Mouse (Mus musculus) heart, postnatal 0 days (tissue): Measurements from ENCODE around the gene N4bp2l1. TPM values are rescaled to one million over a fixed set of nuclear protein-coding genes. Genes with fewer than 3 reads are reported as not detected.
A peak's percentile ranks its signal among the peaks of the same experiment; 100 is the strongest.

Experiments used
- ATAC-seq: fragments of 200-750 bp; cut with Nextera tagmentation; 2 replicates; pipeline ENCODE4 v1.8.0; 2017; ENCODE audit warnings: low read depth, moderate number of reproducible peaks, moderate library complexity; ENCODE audit not compliant: insufficient read depth
- DNase-seq: peaks from one replicate; pipeline ENCODE4 v3.0.0-alpha.2; 2016; ENCODE audit warnings: low spot score
- H3K27ac ChIP-seq: fragments of 300-500 bp; sonication (generic); 2 replicates; pipeline ENCODE4 v1.5.1; 2014; ENCODE audit warnings: low read depth, mild to moderate bottlenecking
- H3K27me3 ChIP-seq: fragments of 300-500 bp; sonication (generic); 2 replicates; pipeline ENCODE4 v1.6.1; 2014; ENCODE audit warnings: low read length, mixed read lengths; ENCODE audit not compliant: control insufficient read depth, insufficient read depth
- H3K36me3 ChIP-seq: fragments of 300-500 bp; sonication (generic); replicated peaks from 2 replicates; pipeline ENCODE4 v1.6.1; 2014; ENCODE audit warnings: low read length, mixed read lengths; ENCODE audit not compliant: control insufficient read depth, insufficient read depth
- H3K4me1 ChIP-seq: fragments of 300-500 bp; sonication (generic); 2 replicates; pipeline ENCODE4 v1.6.1; 2014; ENCODE audit warnings: antibody characterized with exemption; ENCODE audit not compliant: control insufficient read depth, insufficient read depth
- H3K4me2 ChIP-seq: fragments of 300-500 bp; sonication (generic); 2 replicates; pipeline ENCODE4 v1.6.1; 2014; ENCODE audit warnings: low read depth, mild to moderate bottlenecking, low read length, moderate library complexity
- H3K4me3 ChIP-seq: fragments of 300-500 bp; sonication (generic); 2 replicates; pipeline ENCODE4 v1.5.1; 2014; ENCODE audit warnings: low read depth, low read length
- H3K9ac ChIP-seq: fragments of 300-500 bp; sonication (generic); replicated peaks from 2 replicates; pipeline ENCODE4 v1.6.1; 2014; ENCODE audit warnings: low read depth, low read length, mixed read lengths
- H3K9me3 ChIP-seq: fragments of 300-500 bp; sonication (generic); replicated peaks from 2 replicates; pipeline ENCODE4 v1.6.1; 2016; ENCODE audit warnings: low read length; ENCODE audit not compliant: control insufficient read depth
- CTCF ChIP-seq: IDR thresholded peaks from 2 replicates; pipeline ENCODE4 v1.5.1; 2016; ENCODE audit warnings: antibody characterized with exemption, control low read depth, low read depth
- EP300 ChIP-seq: IDR thresholded peaks from 2 replicates; pipeline ENCODE4 v1.6.1; 2016; ENCODE audit warnings: antibody characterized with exemption, low read depth
- WGBS: fragments of 180-500 bp; shearing (Covaris S2); extraction: QIAGEN DNeasy Blood & Tissue Kit; methylation state at CpG from one replicate; pipeline ENCODE4 v1.1.7; 2014; 5-methylcytosine and 5-hydroxymethylcytosine counted together
- polyA plus RNA-seq: library from polyadenylated mRNA; unstranded; fragments of >200 nt; fragmentation: Nextera tagmentation; extraction: Ambion mirVana; gene quantifications from 2 replicates; pipeline ENCODE4 v1.2.1, GENCODE M21; 2015
- total RNA-seq: library from RNA; depleted of rRNA; stranded (reverse); fragments of >200 nt; gene quantifications from 2 replicates; pipeline ENCODE4 v1.2.3, GENCODE M21; 2014; ENCODE audit warnings: low replicate concordance

Gene N4bp2l1
- total and polyA plus RNA-seq, 2 experiments from 2014 or later = 0.15 to 3.3 TPM

DNA sequence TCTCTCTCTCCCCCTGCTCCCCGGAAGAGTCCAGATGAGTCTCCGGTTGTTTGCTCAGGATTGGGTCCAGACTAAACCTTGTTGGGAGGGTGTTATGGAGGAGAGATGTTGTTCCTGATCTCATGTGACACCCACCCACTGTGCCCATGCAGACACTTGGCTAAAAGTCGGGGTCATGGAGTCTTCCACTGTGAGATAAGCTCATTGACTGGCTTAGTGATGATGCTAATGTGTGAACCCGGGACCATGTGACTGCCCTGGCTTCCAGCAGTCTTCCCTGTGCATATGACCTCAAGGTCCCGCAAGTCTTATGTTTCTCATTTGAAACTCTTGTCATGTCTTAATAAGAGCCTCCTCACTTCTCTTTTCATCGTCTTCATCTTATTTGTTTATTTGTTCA, 15.8 kb downstream of the N4bp2l1 start:
- TF ChIP-seq CTCF (no peak), EP300 (no peak)
- no peaks in the 10 kb centered on the region for H3K27me3 ChIP-seq
- no peak overlapping the region for H3K9ac ChIP-seq
- peaks cover 9% of the 10 kb centered on the region for H3K4me1 ChIP-seq
- no peaks in the 10 kb centered on the region for H3K36me3 ChIP-seq
- no peak for DNase-seq
- H3K4me2 ChIP-seq = no peak overlapping the region
- H3K9me3 ChIP-seq = no peaks in the 10 kb centered on the region
- 66% methylated on average over 6 of the region's 6 CpGs for WGBS
- H3K4me3 ChIP-seq = no peak overlapping the region
- no peak for ATAC-seq
- no peak overlapping the region for H3K27ac ChIP-seq

DNA sequence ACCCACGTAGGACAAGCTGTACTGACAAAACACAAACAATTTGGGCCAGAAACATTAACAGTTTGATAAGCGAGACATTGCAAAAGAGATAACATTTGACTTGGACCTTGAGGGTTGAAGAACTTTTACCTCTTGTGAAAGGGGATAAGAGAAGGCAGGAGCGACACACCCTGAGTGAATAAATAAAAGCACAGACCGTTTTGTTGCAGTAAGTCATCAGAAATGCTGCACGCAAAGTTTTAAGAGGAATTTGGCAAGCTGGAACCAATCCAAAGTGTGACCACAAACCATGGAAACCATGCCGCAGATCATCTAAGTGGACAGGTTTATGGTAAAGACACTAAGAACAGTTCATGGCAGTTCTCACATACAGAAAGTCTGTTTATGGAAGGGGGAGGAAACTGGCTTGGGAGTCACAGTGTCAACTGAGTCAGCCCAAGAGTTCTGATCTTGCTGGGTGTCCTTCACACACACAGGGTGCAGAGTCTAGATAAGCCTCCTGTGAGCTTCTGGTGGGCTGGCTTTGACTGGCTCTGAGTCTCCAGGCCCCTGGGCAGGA, 18.3 kb downstream of the N4bp2l1 start:
- no peak overlapping the region for H3K27ac ChIP-seq
- no peak for TF ChIP-seq EP300
- no peak for TF ChIP-seq CTCF
- DNase-seq (no peak), ATAC-seq (no peak)
- H3K4me2 ChIP-seq = no peak overlapping the region
- H3K9me3 ChIP-seq = no peaks in the 10 kb centered on the region
- H3K27me3 ChIP-seq = no peaks in the 10 kb centered on the region
- no peaks in the 10 kb centered on the region for H3K36me3 ChIP-seq
- WGBS = 76% methylated on average over 6 of the region's 6 CpGs
- no peak overlapping the region for H3K9ac ChIP-seq
- H3K4me1 ChIP-seq = peaks cover 9% of the 10 kb centered on the region; the same call in 1 of the 2 replicates
- H3K4me3 ChIP-seq = no peak overlapping the region

DNA sequence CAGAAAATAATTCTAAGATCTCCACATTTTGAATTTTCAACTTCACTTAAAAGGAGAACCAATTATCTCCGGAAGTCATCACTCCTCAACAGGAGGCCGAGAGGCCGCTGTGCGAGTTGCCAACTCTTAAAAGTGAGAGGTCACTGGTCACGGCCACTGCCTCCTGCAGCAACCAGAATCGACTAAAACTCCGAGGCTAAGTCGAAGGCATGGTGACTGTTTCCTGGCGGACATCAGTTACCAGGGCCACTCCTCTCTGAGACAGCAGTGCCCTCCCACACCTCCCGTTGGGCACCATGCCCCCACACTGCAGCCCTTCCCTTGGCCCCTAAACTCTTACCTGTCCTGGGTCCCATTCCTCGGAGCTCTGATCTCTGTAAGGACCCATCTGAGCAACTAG, 20.2 kb downstream of the N4bp2l1 start:
- H3K36me3 ChIP-seq = peaks cover 16% of the 10 kb centered on the region
- H3K4me3 ChIP-seq = no peak overlapping the region
- no peaks in the 10 kb centered on the region for H3K27me3 ChIP-seq
- H3K9ac ChIP-seq = no peak overlapping the region
- no peak for TF ChIP-seq EP300
- TF ChIP-seq CTCF = no peak
- H3K4me2 ChIP-seq = no peak overlapping the region
- H3K4me1 ChIP-seq = 0 out of 2 replicates have a peak, but pooled peaks cover 3% of the 10 kb centered on the region
- H3K9me3 ChIP-seq = no peaks in the 10 kb centered on the region
- WGBS = 79% methylated on average over 11 of the region's 11 CpGs
- ATAC-seq = no peak
- H3K27ac ChIP-seq = no peak overlapping the region
- DNase-seq = no peak

DNA sequence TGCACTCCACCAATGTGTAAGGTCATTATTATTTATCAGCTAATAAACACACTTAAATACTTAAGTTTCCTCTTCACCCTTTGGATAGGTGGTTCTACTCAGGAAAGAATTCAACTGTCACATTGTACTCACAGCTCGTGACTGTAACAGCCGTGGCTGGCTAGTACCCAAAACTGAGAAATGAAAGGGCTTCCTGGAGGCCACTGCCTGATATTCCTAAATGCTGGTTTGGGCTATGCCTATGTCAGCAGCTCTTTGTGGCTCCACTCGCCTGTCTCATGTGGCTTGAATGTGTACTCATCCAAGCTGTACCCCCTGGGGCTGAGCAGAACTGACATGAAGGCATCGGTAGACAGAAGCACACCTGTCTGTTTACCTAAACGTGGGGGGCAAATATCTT, 22.1 kb downstream of the N4bp2l1 start:
- H3K9ac ChIP-seq = no peak overlapping the region
- no peak overlapping the region for H3K4me2 ChIP-seq
- DNase-seq (peak; percentile 28), ATAC-seq (peak; percentile 60; the same call in 1 of the 2 replicates)
- H3K27ac ChIP-seq = peak overlapping the region; percentile 35; the same call in 1 of the 2 replicates
- no peaks in the 10 kb centered on the region for H3K27me3 ChIP-seq
- 0 out of 2 replicates have a peak, but pooled peaks cover 3% of the 10 kb centered on the region for H3K4me1 ChIP-seq
- H3K9me3 ChIP-seq = no peaks in the 10 kb centered on the region
- TF ChIP-seq EP300 (no peak), CTCF (no peak)
- 56% methylated on average over 5 of the region's 5 CpGs for WGBS
- H3K36me3 ChIP-seq = peaks cover 19% of the 10 kb centered on the region
- H3K4me3 ChIP-seq = no peak overlapping the region

DNA sequence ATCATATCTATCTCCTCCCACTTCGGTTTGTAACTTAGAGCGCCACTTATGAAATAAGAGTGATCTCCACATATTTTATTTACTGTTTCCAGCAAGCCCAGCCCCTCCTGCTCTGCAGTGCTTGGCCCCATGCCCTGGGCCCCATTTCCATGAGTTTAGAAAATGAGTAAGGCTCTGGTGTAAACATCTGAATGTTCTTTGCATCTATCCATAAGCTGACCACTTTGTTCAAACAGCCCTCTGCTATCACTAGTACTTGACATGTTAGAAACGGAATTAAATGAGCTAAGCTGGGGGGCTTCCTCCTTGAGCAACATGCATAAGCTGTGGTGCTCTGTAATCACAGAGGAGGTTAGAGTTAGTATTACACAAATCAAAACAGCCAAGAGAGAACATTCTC, 22.6 kb downstream of the N4bp2l1 start:
- no peak for TF ChIP-seq CTCF
- TF ChIP-seq EP300 = no peak
- peak overlapping the region; percentile 35 for H3K27ac ChIP-seq
- 0 out of 2 replicates have a peak, but pooled peaks cover 3% of the 10 kb centered on the region for H3K4me1 ChIP-seq
- no peaks in the 10 kb centered on the region for H3K9me3 ChIP-seq
- DNase-seq (no peak), ATAC-seq (0 out of 2 replicates have a peak, but pooled peaks have one; percentile 4)
- H3K4me2 ChIP-seq = no peak overlapping the region
- H3K36me3 ChIP-seq = peaks cover 20% of the 10 kb centered on the region
- no peaks in the 10 kb centered on the region for H3K27me3 ChIP-seq
- no peak overlapping the region for H3K9ac ChIP-seq
- no peak overlapping the region for H3K4me3 ChIP-seq
- WGBS = 73% methylated on average over 3 of the region's 3 CpGs
